Mouse (Mus musculus) lung, embryonic 14.5 days (tissue): ENCODE data around the gene Gpr18. TPM values are rescaled to one million over a fixed set of nuclear protein-coding genes. Genes with fewer than 3 reads are reported as not detected.

Experiments used
- ATAC-seq: fragments of 200-750 bp; cut with Nextera tagmentation; 2 replicates; pipeline ENCODE4 v1.8.0; 2017; ENCODE audit warnings: mild to moderate bottlenecking, moderate TSS enrichment, moderate library complexity; ENCODE audit not compliant: insufficient read depth
- DNase-seq: peaks from one replicate; pipeline ENCODE4 v3.0.0-alpha.2; 2015
- H3K27ac ChIP-seq: fragments of 300-500 bp; sonication (generic); 2 replicates; pipeline ENCODE4 v1.5.1; 2014; ENCODE audit warnings: low read depth, mild to moderate bottlenecking, moderate library complexity
- H3K27me3 ChIP-seq: fragments of 300-500 bp; sonication (generic); 2 replicates; pipeline ENCODE4 v1.6.1; 2014; ENCODE audit warnings: low read length, control low read depth; ENCODE audit not compliant: insufficient read depth
- H3K36me3 ChIP-seq: fragments of 300-500 bp; sonication (generic); 2 replicates; pipeline ENCODE4 v1.6.1; 2014; ENCODE audit warnings: control low read depth; ENCODE audit not compliant: insufficient read depth
- H3K4me1 ChIP-seq: fragments of 300-500 bp; sonication (generic); 2 replicates; pipeline ENCODE4 v1.6.1; 2014; ENCODE audit warnings: antibody characterized with exemption, control low read depth; ENCODE audit not compliant: insufficient read depth
- H3K4me2 ChIP-seq: fragments of 300-500 bp; sonication (generic); 2 replicates; pipeline ENCODE4 v1.6.1; 2014; ENCODE audit warnings: mild to moderate bottlenecking
- H3K4me3 ChIP-seq: fragments of 300-500 bp; sonication (generic); 2 replicates; pipeline ENCODE4 v1.5.1; 2014; ENCODE audit warnings: low read depth, low read length
- H3K9ac ChIP-seq: fragments of 300-500 bp; sonication (generic); 2 replicates; pipeline ENCODE4 v1.6.1; 2014
- H3K9me3 ChIP-seq: fragments of 300-500 bp; sonication (generic); 2 replicates; pipeline ENCODE4 v1.6.1; 2016; ENCODE audit warnings: low read depth, low read length, control low read depth
- CTCF ChIP-seq: IDR thresholded peaks from 2 replicates; pipeline ENCODE4 v1.5.1; 2016; ENCODE audit warnings: antibody characterized with exemption, low read depth
- WGBS: fragments of 180-500 bp; shearing (Covaris S2); extraction: QIAGEN DNeasy Blood & Tissue Kit; methylation state at CpG from one replicate; pipeline ENCODE4 v1.1.7; 2014; 5-methylcytosine and 5-hydroxymethylcytosine counted together
- polyA plus RNA-seq: library from polyadenylated mRNA; unstranded; fragments of >200 nt; fragmentation: Nextera tagmentation; extraction: Ambion mirVana; gene quantifications from 2 replicates; pipeline ENCODE4 v1.2.1, GENCODE M21; 2014

The Gpr18 gene
- polyA plus RNA-seq, 1 experiment from 2014 or later = 0.47 TPM

DNA sequence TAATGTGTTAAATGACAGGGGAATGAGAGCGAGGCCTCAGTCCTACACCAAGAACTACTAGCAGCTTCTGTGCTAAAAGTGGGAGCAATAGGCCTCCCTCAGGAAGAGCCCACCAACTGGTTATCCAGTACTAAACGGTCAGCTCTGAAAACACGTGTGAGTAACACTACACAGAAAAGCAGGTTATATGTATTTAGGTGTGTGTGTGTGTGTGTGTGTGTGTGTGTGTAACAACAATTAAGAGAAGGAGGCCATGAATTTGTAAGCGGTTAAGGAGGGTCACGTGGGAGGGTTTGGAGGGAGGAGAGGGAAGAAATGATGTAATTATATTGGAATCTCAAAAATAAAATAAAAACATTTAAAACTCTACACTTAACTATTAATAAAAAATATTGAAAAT lies 438 bp downstream of the Gpr18 start:
- DNase-seq = no peak
- WGBS = 84% methylated on average over 5 of the region's 5 CpGs
- Histone ChIP-seq H3K27ac (no peak overlapping the region), H3K27me3 (no peaks in the 10 kb centered on the region), H3K4me3 (no peak overlapping the region), H3K9ac (no peak overlapping the region), H3K4me1 (no peaks in the 10 kb centered on the region), H3K9me3 (no peaks in the 10 kb centered on the region), H3K36me3 (peaks cover 42% of the 10 kb centered on the region), H3K4me2 (no peak overlapping the region)
- ATAC-seq = no peak
- TF ChIP-seq CTCF = no peak

DNA sequence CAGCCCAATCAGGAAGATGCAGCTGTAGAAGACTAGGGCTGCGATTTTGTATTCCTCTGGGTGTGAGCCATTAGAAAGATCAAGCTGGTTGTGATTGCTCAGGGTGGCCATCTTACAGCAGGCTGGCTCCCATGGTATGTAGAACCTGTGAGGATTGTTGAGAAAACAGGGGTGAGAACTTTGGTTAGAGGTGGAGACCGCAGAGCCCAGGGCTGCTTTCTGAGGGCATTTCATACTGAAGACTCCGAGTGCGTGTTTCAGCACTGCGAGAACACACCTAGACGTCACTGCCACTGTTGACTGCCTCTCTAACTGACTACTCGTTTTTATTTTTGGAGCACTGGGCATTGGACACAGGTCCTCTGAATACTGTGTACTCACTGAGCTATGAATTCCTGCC lies 3.1 kb downstream of the Gpr18 start:
- no peaks in the 10 kb centered on the region for H3K9me3 ChIP-seq
- H3K4me2 ChIP-seq = no peak overlapping the region
- H3K9ac ChIP-seq = no peak overlapping the region
- 88% methylated on average over 7 of the region's 7 CpGs for WGBS
- H3K27ac ChIP-seq = no peak overlapping the region
- no peak overlapping the region for H3K4me3 ChIP-seq
- ATAC-seq (no peak), DNase-seq (no peak)
- H3K27me3 ChIP-seq = no peaks in the 10 kb centered on the region
- TF ChIP-seq CTCF = no peak
- H3K4me1 ChIP-seq = no peaks in the 10 kb centered on the region
- H3K36me3 ChIP-seq = peaks cover 56% of the 10 kb centered on the region

DNA sequence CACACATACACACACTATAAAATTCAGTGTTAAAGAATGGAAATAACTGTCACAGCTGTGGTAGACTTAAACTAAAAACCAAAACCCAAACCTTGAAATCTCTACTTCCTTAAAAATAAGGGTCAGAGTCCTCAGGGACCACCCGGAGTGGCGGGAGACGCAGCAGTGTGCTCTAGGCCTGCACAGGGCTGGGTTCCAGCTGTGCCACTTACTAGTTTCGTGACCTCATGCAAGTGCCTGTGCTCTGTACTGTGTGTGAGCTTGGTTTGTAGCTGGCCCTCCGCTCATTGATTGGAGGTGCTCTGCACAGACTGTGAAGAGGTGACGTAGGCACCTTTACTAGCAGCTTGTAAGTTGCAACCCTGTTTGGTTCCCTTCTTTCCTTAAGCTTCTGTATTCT lies 5.7 kb downstream of the Gpr18 start:
- no peak overlapping the region for H3K4me3 ChIP-seq
- WGBS = 91% methylated on average over 6 of the region's 6 CpGs

DNA sequence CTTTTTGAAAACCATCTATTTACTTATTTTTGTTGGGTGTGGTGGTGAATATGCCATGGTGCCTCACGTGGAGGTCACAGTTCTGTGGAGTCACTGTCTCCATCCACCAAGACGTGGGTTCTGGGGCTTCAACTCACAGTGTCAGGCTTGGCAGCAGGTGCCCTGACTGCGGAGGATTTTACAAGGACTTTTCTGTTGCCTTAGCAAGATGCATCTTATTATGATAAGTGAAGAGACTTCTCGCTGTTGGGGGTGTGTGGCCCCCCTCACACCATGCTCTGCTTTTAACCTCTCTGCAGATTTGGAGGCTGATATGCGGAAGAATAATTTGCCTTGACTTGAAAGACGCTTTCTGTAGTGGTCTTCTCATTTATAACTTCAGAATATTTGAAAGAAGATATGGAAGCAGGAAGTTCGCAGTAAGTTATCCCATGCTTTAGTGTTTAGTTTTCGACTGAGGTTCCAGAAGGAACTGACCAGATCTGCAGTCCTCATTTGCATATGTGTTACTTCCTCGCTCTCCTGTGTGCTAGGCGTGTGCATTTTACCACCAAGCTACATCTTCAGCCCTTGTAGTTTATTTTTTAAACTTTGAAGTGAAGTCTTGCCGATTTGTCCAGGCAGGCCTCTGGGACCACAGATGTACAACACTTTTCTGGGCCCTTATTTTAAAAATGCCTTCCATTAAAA lies 8.4 kb downstream of the Gpr18 start:
- DNase-seq (no peak), ATAC-seq (no peak)
- 80% methylated on average over 11 of the region's 11 CpGs for WGBS
- peaks cover 53% of the 10 kb centered on the region; the same call in 1 of the 2 replicates for H3K36me3 ChIP-seq
- no peaks in the 10 kb centered on the region for H3K27me3 ChIP-seq
- no peak for TF ChIP-seq CTCF
- no peaks in the 10 kb centered on the region for H3K9me3 ChIP-seq
- no peak overlapping the region for H3K4me3 ChIP-seq
- H3K27ac ChIP-seq = no peak overlapping the region
- H3K4me2 ChIP-seq = no peak overlapping the region
- H3K4me1 ChIP-seq = no peaks in the 10 kb centered on the region
- H3K9ac ChIP-seq = no peak overlapping the region

More for the DNA sequence above, 5.7 kb downstream of the Gpr18 start:
- ATAC-seq = no peak
- Histone ChIP-seq H3K9ac (no peak overlapping the region), H3K36me3 (peaks cover 59% of the 10 kb centered on the region; the same call in 1 of the 2 replicates), H3K4me1 (no peaks in the 10 kb centered on the region), H3K27me3 (no peaks in the 10 kb centered on the region), H3K27ac (no peak overlapping the region), H3K9me3 (no peaks in the 10 kb centered on the region), H3K4me2 (no peak overlapping the region)
- TF ChIP-seq CTCF = no peak
- DNase-seq = no peak

DNA sequence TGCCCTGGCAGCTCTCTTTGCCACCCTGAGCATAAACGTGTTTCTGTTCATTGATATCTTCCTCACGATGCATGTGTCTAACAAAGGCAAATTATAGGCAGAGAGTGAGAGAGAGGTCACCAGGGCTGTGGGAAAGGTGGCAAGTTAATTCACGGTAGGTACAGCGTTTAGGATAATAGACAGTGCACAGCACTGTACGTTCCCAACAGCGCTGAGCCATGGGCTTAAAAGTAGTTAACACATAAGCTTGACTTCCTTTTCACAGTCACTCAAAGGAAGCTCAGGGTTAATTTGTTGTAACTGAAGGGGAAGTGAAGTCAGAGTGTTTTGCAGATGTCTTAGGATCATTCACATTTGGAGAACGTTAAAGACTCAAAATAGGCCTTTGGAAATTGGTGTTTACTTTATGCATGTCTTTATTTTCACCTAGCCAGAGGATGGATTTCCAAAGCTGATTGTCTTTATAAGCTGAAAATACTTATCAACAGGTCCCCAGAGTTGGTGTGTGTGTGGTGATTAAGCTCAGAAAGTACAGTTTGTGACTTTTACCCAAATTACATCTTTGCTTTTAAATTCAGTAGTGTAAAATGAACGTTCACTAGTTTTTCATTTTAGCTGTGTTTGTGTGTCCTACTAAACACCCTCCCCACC lies 9.1 kb downstream of the Gpr18 start:
- Histone ChIP-seq H3K4me1 (no peaks in the 10 kb centered on the region), H3K4me2 (no peak overlapping the region), H3K27me3 (no peaks in the 10 kb centered on the region), H3K36me3 (peaks cover 49% of the 10 kb centered on the region; the same call in 1 of the 2 replicates), H3K4me3 (no peak overlapping the region), H3K9me3 (no peaks in the 10 kb centered on the region), H3K9ac (no peak overlapping the region), H3K27ac (no peak overlapping the region)
- ATAC-seq (no peak), DNase-seq (no peak)
- no peak for TF ChIP-seq CTCF
- WGBS = 62% methylated on average over 8 of the region's 8 CpGs

DNA sequence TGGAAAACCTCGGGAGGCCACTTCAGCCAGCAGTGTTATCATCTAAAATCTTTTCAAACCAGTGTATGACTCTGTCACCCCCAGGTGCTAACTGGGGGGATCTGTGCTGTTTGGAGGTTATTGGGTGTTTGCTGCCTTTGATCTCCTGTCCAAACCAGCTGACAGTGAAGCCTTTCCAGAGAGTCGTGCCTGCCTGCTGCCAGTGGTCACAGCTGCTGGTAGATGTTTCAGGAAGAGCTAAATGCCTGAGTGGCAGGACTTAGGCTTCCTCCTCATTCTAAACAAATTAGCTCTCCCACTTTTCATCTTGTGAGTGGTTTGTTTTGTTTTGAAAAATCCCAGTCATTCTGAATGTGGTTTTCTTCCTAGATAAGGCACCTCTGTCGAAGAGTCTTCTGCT lies 10.8 kb downstream of the Gpr18 start:
- no peak overlapping the region for H3K9ac ChIP-seq
- peaks cover 39% of the 10 kb centered on the region; the same call in 1 of the 2 replicates for H3K36me3 ChIP-seq
- H3K9me3 ChIP-seq = no peaks in the 10 kb centered on the region
- ATAC-seq (no peak), DNase-seq (peak; percentile 31)
- no peak overlapping the region for H3K4me2 ChIP-seq
- WGBS = 13% methylated on average over 3 of the region's 3 CpGs
- no peak overlapping the region for H3K27ac ChIP-seq
- H3K4me1 ChIP-seq = no peaks in the 10 kb centered on the region
- TF ChIP-seq CTCF = no peak
- no peaks in the 10 kb centered on the region for H3K27me3 ChIP-seq
- no peak overlapping the region for H3K4me3 ChIP-seq

DNA sequence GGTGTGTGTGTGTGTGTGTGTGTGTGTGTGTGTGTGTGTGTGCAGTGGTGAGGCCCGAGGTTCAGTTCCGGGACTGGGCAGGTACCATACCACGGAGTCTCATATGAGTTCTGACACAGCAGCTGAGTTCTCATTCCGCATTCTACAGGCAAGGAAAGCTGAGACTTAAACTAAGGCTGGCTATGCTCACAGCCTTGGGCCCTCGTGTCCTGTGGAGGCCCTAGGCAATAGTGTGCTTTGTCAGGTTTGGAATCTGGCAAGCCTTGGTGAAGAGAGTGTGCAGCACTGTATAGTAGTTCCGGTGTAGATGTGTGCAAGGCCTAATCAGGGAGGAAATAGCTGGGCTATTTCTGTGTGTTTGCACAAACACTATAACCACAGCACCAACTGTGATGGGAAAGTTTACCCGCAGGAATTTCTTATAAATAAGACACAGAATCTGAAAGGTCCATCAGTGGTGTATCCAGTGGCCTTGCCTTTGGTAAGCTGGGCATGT lies 12.2 kb downstream of the Gpr18 start:
- WGBS = 80% methylated on average over 7 of the region's 7 CpGs
- Histone ChIP-seq H3K4me1 (no peaks in the 10 kb centered on the region), H3K4me3 (no peak overlapping the region), H3K27ac (no peak overlapping the region), H3K9me3 (no peaks in the 10 kb centered on the region), H3K4me2 (no peak overlapping the region), H3K36me3 (peaks cover 30% of the 10 kb centered on the region; the same call in 1 of the 2 replicates), H3K9ac (no peak overlapping the region), H3K27me3 (no peaks in the 10 kb centered on the region)
- DNase-seq = no peak
- TF ChIP-seq CTCF = no peak
- ATAC-seq = no peak
